Mouse (Mus musculus): ENCODE results near the gene Itga2b.
"Not testable (repeated sequence)": the region's sequence is repeated elsewhere in the genome, so short reads cannot be mapped to it uniquely, and the experiment has no call there.

Gene Itga2b

DNA sequence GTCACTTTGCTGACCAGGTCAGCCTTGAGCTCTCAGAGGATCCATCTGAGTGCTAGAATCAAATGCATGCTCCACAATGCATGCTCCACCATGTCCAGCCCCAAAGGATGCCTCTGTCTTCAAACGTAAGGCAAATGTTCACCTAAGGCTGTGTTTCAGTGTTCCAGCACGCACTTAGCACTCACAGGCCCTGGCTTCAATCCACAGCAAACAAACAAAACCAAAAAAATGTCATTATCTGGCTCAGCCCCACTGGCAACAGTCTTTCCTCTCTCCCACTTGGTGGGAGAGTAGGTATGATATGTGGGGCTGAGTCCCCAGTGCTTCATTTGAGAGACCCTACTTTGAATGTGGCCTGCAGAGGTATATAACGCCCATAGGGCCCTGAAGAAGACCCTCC lies 58.9 kb downstream of the Itga2b start:
- no peak for DNase-seq (ENCODE audit: low spot score)

DNA sequence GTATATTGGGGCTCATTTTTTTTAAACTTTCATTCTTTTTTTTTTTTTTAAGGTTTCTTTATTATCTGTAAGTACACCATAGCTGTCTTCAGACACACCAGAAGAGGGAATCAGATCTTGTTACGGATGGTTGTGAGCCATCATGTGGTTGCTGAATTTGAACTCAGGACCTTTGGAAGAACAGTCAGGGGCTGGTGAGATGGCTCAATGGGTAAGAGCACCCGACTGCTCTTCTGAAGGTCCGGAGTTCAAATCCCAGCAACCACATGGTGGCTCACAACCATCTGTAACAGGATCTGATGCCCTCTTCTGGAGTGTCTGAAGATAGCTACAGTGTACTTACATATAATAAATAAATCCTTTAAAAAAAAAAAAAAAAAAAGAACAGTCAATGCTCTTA lies 59.6 kb downstream of the Itga2b start:
- not testable (repeated sequence) for DNase-seq (ENCODE audit: low spot score)

GRCm38 (mm10) chr11:102409795-102410330 lies 60.1 kb downstream of the Itga2b start:
- DNase-seq (ENCODE audit: low spot score), result no peak

DNA sequence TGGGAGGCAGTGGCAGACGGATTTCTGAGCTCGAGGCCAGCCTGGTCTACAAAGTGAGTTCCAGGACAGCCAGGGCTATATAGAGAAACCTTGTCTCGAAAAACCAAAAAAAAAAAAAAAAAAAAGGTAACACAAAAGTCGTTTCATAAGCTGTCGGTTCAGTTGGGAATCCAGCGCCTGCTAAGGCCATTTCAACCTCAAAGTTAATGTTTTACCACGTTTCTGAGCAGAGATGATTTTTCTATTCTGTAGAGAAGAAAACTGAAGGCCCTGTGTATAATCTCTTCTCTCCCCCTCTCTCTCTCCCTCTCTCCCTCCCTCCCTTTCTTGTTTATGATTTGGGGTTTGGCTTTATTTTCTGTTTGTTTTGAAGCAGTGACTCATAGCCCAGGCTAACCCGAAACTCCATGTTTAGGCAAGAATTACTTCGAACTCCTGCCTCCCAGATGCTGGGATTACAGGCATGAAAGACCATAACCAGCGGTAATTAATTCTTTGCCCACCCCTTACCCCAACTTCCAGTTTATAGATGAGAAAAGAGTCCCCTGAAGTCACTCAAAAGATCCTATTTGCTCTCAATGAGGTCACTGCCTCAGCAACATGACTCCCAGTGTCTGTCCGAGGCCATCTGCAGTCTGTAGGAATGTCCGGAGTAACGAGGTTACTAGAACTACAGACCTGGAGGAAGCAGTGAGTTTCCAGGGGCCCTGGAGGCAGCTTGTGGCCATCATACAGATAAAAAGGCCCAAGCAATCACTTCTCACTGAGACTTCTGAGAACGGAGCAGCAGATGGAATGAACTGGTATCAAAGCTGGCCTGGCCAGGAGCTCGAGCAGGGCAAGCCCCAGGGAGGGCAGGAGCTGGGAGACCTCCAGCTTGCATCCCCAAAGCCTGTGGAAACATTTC lies 60.8 kb downstream of the Itga2b start:
- no peak for DNase-seq (ENCODE audit: low spot score)

DNA sequence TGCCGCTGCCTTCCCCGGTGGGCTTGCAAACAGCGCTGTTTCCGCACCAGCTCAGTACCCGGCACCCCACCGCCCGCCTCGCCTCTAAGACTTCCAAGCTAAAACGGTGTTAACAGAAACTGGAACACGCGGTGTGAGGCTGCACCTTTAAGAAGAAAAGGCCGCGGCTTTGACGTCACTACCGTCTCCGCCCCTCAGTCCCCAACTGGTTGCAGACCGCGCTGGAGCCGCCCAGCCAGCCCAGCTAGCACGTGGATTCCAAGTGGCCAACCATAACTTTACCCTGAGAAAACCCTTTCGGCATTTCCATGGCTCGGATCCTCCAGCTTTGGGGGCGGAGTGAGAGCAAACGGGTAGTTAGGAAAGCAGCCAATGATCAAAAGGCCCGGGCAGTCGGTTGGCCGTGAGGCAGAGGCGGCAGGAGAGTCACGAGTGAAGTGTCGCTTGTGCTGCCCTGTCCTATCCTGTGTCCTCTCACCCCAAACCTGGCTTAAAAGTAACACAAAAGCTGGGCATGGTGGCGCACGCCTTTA lies 61.5 kb downstream of the Itga2b start:
- peak; percentile 80 for DNase-seq (ENCODE audit: low spot score)

DNA sequence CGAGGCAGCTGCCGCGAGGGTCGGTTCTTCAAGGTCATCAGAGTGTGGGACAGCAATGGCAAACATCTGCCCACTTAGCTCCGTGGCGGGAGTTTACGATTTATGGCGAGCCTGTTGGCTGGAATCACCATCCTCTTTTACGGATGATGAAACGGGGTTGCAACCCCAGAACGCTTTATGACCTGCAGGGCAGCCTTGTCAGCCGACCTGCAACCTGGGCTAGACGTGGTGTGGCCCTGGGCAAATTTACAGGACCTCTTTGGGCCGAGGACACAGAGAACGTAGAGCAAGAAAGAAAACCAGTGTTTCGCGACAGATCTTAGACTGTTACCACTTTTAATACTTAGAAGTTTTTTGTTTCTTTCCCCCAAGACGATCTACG lies 62.1 kb downstream of the Itga2b start, which contains the start of gene Slc25a39:
Gene Slc25a39 (minus strand): TSS at position 113 of the 382 bp plus-strand sequence.
- DNase-seq (ENCODE audit: low spot score), result no peak

GRCm38 (mm10) chr11:102406900-102407833 lies 62.8 kb downstream of the Itga2b start:
- DNase-seq (ENCODE audit: low spot score), result peak; percentile 70

DNA sequence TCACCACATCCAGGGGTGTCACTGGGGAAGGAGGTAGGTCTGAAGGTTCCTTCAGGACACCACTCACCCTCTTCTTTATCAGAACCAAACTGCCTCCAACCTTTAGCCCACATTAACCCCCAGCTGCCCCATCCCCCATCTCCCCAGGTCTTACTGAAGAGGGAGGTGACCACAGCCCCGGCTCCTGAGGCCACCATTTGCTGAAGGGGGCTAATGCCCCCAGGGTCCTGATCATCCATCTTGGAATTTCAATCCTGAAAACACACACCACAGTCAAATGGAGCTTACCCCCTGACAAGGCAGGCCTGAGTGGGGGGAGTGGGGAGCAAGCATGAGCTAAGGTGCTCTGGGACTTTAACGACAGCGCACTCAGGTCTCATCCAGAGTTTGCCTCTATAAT lies 63.5 kb downstream of the Itga2b start:
- no peak for DNase-seq (ENCODE audit: low spot score)

DNA sequence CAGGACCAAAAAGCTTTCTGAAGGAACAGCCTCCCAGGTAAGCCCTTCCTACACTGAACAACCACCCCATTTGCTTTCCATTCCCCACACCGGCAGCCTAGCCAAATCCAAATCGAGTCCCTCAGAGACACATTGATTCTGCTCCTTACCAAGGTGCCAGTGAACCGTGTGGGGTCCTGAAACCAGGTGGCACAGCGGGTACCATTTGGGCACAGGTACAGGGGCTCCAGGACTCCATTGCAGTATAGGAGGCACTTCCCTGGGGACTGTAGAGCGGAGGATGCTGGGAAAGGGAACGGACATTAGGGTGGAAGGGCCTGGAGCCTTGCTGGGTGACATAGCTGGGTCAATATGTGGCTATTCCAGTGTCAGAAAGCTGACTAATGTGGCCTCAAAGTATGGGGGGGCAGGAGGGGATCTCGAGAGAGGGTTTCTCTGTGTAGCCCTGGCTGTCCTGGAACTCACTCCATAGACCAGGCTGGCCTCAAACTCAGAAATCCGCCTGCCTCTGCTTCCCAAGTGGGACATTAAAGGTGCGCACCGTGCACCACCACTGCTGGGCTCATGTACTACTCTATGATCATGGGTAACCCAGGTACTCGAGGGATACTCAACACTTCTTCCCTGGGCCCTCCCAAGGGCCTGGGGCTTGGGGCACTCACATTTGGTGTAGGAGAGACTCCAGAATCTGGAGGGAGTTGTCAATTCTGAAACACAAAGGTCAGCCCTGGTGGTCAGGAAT lies 64.2 kb downstream of the Itga2b start:
- DNase-seq (ENCODE audit: low spot score), result no peak

- no peak for DNase-seq (ENCODE audit: low spot score)
These were observed 65.5 kb downstream of the Itga2b start for GRCm38 (mm10) chr11:102404161-102405010.

DNA sequence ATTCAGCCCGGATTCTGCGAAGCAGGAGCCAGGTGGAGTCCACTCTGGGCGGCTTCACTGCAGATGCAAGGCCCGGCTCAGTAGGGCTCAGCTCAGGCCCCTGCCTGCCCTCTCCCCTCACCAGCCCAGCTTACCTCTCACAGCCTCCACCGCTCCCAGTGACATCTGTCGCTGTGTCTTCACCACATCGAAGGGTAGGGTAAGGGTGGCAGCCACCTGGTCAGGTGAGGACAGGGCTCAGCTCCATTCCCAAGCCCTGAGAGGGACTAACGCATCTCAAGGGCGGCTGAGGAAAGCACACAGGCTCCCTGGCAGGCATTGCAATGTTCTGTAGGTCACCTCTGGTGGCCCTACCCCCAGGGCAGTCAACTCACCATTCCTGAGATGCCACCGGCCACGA lies 66.3 kb downstream of the Itga2b start:
- DNase-seq (ENCODE audit: low spot score), result no peak
